Mouse (Mus musculus): ENCODE data around the gene Sema5a.

DNA sequence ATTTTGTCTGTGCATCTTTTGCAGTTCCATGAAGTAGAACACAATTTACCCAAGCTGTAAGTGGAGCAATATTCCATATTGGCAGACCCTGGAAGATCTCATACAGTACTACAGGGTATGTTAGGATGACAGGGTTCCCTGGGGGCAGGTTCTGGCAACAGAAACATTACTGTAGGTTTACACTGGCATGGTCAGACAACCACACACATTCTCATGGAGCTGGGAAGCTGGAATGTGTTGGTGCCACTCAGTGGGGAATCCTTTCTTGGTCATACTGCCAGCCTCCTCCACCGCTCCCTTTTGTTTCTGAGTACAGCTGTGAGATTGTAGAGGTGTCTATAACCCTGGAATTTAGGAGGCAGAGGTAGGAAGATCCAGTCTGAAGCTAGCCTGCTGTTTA lies 11.2 kb upstream of the Sema5a start:
- no peak for TF ChIP-seq CTCF (IDR thresholded peaks at IDR 0.05; ENCODE audit: control insufficient read depth, insufficient read depth, insufficient read length)
- no peak for TF ChIP-seq MAX (IDR thresholded peaks at IDR 0.05)
- no peak for TF ChIP-seq MYOG (IDR thresholded peaks at IDR 0.05; ENCODE audit: control insufficient read depth, extremely low read depth, insufficient read length)
- no peak for TF ChIP-seq USF1 (IDR thresholded peaks at IDR 0.05; ENCODE audit: low read depth)
- TF ChIP-seq FOSL1 (IDR thresholded peaks at IDR 0.05; ENCODE audit: insufficient read depth, low read length, poor library complexity, severe bottlenecking), result no peak
- TF ChIP-seq CEBPB (IDR thresholded peaks at IDR 0.05; ENCODE audit: low read depth), result no peak
